In the genomic region with DNA sequence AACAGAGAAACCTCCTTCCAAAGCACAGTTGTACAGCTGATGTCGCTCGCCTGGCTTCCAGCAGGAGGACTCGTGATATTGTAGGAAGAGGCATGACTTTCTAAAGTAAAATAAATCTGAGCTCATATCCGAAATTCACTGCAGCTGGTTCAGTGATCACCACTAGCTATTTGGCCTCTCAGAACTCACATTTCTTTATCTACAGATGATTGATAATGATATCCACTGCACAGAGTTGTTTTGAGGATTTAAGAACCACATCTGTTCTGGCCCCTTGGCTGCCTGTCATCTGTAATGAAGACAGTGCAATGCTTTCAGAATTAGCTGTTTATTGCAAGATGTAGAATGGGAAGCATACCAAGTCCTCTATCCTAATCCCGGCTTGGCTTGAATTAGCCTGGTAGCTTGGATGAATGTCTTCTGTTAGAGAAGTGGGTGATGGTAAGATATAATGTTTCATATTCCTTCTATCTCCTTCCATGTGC, we compare ENCODE assay signal across 12 mouse cellular contexts. TPM values are rescaled to one million over a fixed set of nuclear protein-coding genes. Genes with fewer than 3 reads are reported as not detected.
A peak's percentile ranks its signal among the peaks of the same experiment; 100 is the strongest.
DNase-seq lines count a peak whose midpoint lies in the region; TF ChIP-seq lines count a peak whose summit lies in the region.
"Had no signal": no experiment of that assay in that cellular context is flagged by ENCODE, and none has a peak within 500 bp of the region (broad histone marks: within the 10 kb centered on the region; RNA-seq: fewer than 3 reads in every experiment).

No protein-coding gene starts in this region.

- no peak overlapping the region for H3K4me3 ChIP-seq in layer of hippocampus, adult 2 months
- H3K4me3 ChIP-seq: gastrocnemius, adult 2 months had no signal

- peak; percentile 51 for TF ChIP-seq CTCF in layer of hippocampus, adult 2 months (conservative IDR thresholded peaks at IDR 0.05)

- intact Hi-C loops in left cerebral cortex, postnatal 36 days (cut with DNase I) = loop anchor here (5.0 kb wide), 1 partner anchor 66 kb away; no protein-coding TSS in a partner anchor

- peak overlapping the region; percentile 19; the same call in 1 of the 2 replicates for H3K27ac ChIP-seq in layer of hippocampus, adult 2 months
- H3K27ac ChIP-seq: gastrocnemius, adult 2 months had no signal

- peak in 1 of 2 experiments; percentile 44 for DNase-seq in layer of hippocampus, adult 2 months (ENCODE audit: low spot score in 2 of 2)
- DNase-seq in layer of hippocampus, postnatal 10 days (ENCODE audit: low spot score in 2 of 2) = no peak
- DNase-seq in NIH3T3 (ENCODE audit: low read depth) = peak; percentile 83
- DNase-seq in brain, adult 2 months (ENCODE audit: low read depth, low spot score) = peak; percentile 85
- peak; percentile 50 to 60 for DNase-seq in left cerebral cortex, postnatal 36 days (ENCODE audit: low spot score in 2 of 2)
- no peak for DNase-seq in urinary bladder, postnatal 10 days (ENCODE audit: low spot score)
- no peak for DNase-seq in spleen, postnatal 4 days (ENCODE audit: low spot score in 2 of 2)
- DNase-seq in thymus, postnatal 36 days = no peak
- DNase-seq: cerebellum, adult 9-11 months; gastrocnemius, adult 2 months; kidney, adult 2 months had no signal

RNA-seq across cellular contexts. Expression of a gene that starts 45.3 kb away (rescaled TPM):
- total RNA-seq in layer of hippocampus, adult 2 months (2021) = 10 to 100 TPM; 23.9 to 25.8 TPM
- total RNA-seq in layer of hippocampus, postnatal 10 days (2021) = 10 to 100 TPM; 14.5 to 15.3 TPM
- 10 to 100 TPM; 16.0 to 16.6 TPM for total RNA-seq in left cerebral cortex, postnatal 36 days (2021)
- total RNA-seq: gastrocnemius, adult 2 months; heart, postnatal 36 days had no signal

Comparison
In these comparisons a context has a peak if more than half of its experiments do, and no peak if none do; other contexts are left out.
1. DNase-seq: peak in NIH3T3 (single experiment), brain, adult 2 months (single experiment) and left cerebral cortex, postnatal 36 days (2 of 2); none in layer of hippocampus, postnatal 10 days (0 of 2), urinary bladder, postnatal 10 days (single experiment), spleen, postnatal 4 days (0 of 2) and thymus, postnatal 36 days (0 of 2).